Mouse (Mus musculus) mature B cell (primary cell): Measurements from ENCODE around the gene Gnai2.
"Not testable (repeated sequence)": the region's sequence is repeated elsewhere in the genome, so short reads cannot be mapped to it uniquely, and the experiment has no call there.

Source experiments
- in situ Hi-C: fragments of 300-500 bp; cut with MboI; formaldehyde crosslinking; loops from 2 replicates; pipeline ENCODE4 v1.14.3; 2019

The Gnai2 gene

GRCm38 (mm10) chr9:107587833-107588639 is 47.1 kb downstream of the Gnai2 start:
- in situ Hi-C loops: no loop called here

DNA sequence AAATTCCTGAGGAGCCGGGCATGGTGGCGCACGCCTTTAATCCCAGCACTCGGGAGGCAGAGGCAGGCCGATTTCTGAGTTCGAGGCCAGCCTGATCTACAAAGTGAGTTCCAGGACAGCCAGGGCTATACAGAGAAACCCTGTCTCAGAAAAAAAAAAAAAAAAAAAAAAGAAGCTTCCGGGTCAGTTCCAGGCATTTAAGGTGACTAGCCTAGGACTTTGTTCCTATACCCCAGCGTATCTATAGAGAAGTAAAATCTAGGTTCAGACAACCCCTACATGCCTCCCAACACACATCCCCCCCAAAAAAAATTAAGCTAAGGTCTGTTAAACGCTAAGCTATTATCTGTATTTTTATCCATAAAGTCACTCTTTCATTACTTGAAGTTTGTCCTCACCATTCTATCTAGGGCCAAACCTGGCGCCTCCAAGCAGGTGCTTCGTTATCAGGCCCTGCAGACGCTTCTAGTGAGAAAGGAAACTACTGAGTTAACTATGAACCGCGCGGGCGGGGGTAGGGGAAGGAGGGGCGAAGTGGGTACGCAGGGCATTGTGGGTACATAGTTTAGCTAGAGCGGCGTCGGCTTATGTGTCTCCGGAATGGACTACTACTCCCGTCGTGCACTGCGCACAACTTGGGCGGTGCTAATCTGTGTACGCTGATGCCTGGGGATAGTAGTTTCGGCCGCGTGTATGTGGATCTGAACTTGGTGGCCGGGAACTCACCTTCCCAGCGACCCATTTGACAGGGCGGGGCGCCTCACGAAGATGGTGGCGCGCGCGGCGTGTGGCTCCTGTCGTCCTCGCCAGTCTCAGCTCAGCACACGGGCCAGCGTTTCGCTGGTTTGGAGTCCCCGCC is 48.0 kb downstream of the Gnai2 start, which contains the start of gene Ifrd2:
Gene Ifrd2, plus strand, starts transcription at position 669 of the 859 bp plus-strand sequence.
- in situ Hi-C loops: no loop called here

GRCm38 (mm10) chr9:107586504-107586903 is 48.7 kb downstream of the Gnai2 start:
- in situ Hi-C loops: no loop called here

GRCm38 (mm10) chr9:107583174-107583573 is 52.0 kb downstream of the Gnai2 start:
- in situ Hi-C loops: no loop called here

DNA sequence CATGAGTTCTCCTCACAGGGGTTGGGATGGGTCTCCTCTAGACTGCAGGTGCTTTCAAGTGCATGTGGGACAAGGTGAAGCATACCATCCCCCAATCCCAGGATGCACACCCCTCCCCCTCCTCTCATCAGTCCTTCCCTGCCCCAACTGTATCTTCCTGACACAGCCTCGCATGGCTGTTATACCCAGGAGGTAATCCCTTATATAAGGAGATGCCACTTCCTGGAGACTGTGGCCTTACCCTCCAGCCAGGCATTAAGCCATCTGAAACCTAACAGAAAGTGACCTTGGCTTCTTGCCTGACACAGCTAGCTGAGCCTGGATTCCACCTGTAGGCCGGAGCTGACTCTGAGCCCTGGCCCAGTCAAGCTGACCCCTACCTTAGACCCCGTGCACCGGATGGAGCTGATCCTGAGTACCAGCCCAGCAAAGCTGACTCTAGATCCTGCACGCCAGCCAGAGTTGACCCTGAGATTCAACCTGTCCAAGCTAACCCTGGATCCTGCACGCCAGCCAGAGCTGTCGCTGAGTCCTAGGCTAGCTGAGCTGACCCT is 52.6 kb downstream of the Gnai2 start:
- in situ Hi-C loops: no loop called here

DNA sequence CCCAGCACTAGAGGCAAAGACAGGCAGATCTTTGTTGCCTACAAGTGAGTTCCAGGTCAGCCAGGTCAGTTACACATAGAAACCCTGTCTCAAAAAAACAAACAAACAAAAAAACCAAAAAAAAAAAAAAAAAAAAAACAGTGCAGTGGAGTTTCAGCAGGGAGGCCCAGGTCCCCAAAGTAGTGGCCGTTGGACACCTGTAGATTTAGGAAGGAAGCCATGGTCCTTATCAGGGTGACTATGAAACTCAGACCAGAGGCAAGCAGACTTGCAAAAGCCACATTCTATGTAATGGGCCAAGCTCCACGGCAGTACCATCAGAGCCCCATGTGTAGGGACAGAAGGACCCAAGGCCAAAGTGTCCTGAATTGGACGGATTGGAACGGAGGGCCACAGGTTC is 53.6 kb downstream of the Gnai2 start:
- in situ Hi-C loops: no loop called here

DNA sequence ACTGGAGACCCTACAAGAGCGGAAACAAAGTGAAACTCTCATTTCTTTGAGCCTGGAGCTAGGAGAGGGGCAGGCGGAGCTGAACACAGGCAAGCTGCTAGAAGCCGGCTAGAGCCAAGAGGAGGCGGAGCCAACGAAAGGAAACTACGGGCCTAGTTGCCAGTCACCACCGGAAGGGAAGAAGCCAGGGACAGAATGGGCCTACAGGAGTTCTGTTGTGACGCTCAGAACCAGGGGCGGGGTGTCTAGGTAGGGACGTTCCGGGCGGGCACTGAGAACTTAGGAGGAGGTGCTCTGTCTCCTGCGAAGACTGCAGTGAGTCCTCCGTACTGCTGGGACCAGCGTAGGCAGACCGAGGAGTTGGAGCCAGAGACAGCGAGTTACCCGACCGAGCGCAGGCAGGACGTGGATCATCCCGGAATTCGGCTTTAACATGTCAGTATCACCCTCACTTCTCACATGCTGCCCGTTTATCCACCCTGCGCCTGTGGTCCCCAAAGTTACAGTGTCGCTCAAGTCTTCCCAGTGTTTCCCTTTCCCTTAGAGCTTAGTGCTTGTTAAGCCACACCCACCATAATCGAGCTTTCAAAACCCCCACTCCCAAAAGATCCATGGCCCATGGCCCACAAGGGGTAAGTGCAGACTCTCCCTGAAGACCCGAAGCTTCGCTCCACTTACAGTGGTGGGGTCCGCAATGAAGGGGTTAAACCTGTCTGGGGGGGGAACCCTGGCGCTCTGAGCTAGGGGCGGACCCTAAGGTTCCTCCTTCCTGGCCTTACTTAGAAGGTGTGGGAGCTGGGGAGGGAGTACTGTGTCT is 54.5 kb downstream of the Gnai2 start, which contains the start of gene Hyal3:
Gene Hyal3, plus strand, starts transcription at position 318 of the 817 bp plus-strand sequence.
- in situ Hi-C loops: no loop called here

- in situ Hi-C loops: no loop called here
Observed at GRCm38 (mm10) chr9:107579023-107579900, 55.9 kb downstream of the Gnai2 start.

DNA sequence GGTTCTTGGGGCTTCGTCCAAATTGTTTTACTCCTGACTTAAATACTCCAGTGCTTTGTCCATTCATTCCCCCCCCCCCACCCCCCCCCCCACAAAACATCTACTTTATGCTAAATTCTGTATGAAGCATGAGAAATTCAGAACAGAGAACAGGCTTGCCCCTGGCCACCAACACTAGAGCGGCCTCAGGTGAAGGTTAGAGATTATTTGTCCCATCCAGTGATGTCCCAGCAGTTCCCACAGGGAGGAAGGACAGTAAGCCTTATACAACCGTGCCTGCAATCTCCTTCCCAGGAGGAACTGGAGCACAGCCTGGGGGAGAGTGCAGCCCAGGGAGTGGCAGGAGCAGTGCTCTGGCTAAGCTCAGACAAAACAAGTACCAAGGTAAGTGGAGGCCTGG is 56.6 kb downstream of the Gnai2 start, which contains the start of gene Naa80:
Gene Naa80, plus strand, starts transcription at position 301 of the 400 bp plus-strand sequence.
- in situ Hi-C loops: no loop called here

DNA sequence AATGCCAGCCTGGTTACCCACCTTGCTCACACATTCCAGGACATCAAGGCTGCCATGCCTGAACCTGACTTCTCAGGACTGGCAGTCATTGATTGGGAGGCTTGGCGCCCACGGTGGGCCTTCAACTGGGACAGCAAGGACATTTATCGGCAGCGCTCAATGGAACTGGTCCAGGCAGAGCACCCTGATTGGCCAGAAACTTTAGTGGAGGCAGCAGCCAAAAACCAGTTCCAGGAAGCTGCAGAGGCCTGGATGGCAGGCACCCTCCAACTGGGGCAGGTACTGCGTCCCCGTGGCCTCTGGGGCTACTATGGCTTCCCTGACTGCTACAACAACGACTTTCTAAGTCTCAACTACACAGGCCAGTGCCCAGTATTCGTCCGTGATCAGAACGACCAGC is 57.3 kb downstream of the Gnai2 start:
- in situ Hi-C loops: no loop called here

- in situ Hi-C loops: no loop called here
Observed at GRCm38 (mm10) chr9:107576357-107577107, 58.6 kb downstream of the Gnai2 start, which contains the start of gene Hyal1. TSS of gene Hyal1 (plus strand) at chr9:107576927.

- in situ Hi-C loops: no loop called here
Observed at GRCm38 (mm10) chr9:107575579-107576356, 59.4 kb downstream of the Gnai2 start.

DNA sequence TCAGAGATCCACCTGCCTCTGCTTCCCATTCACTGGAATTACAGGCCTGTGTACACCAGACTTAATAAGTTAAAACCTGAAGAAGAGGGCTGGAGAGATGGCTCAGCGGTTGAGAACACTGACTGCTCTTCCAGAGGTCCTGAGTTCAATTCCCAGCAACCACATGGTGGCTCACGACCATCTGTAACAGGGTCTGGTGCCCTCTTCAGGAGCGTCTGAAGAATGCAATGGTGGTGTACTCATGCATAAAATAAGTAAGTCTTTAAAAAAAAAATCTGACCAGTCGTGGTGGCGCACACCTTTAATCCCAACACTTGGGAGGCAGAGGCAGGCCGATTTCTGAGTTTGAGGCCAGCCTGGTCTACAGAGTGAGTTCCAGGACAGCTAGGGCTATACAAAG is 61.4 kb downstream of the Gnai2 start:
- in situ Hi-C loops: not testable (repeated sequence)

DNA sequence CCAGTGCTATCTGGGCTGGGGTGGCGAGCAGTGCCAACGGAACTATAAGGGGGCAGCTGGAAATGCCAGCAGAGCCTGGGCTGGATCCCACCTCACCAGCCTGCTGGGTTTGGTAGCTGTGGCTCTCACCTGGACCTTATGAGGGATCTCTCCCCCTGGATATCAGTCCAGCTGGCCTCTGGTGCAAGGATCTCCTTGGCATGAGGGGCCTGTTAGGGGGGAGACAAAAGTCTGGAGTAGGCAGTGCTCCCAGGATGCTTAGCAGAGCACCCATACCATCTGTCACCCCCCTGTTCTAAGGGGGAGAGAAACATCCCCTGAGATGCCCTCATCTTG is 62.9 kb downstream of the Gnai2 start:
- in situ Hi-C loops: no loop called here

- in situ Hi-C loops: no loop called here
Observed at GRCm38 (mm10) chr9:107571534-107572326, 63.4 kb downstream of the Gnai2 start.

DNA sequence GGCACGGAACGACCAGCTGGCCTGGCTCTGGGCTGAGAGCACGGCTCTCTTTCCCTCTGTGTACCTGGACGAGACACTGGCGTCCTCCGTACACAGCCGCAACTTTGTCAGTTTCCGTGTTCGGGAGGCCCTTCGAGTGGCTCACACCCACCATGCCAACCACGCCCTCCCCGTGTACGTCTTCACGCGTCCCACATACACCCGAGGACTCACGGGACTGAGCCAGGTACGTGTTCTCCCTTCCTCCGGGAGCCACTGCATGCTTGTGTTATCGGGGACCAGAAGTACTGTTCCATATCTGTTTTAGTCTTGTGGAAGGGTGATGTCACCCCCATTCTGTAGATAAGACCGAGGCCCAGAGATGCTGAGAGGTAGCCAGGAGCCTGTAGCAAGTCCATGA is 64.3 kb downstream of the Gnai2 start:
- in situ Hi-C loops: no loop called here

GRCm38 (mm10) chr9:107570016-107570415 is 65.2 kb downstream of the Gnai2 start:
- in situ Hi-C loops: no loop called here

GRCm38 (mm10) chr9:107569270-107569669 is 65.9 kb downstream of the Gnai2 start:
- in situ Hi-C loops: no loop called here
